Mouse (Mus musculus): ENCODE data around the gene Rnf225.

- TF ChIP-seq POLR2A (IDR thresholded peaks at IDR 0.05; ENCODE audit: control insufficient read depth, extremely low read depth, insufficient read depth, low read length, poor library complexity), result no peak
- no peak for TF ChIP-seq CTCF (IDR thresholded peaks at IDR 0.05; ENCODE audit: borderline replicate concordance, control insufficient read depth, extremely low read depth, insufficient read depth, low read length, poor library complexity)
These were observed 52.6 kb downstream of the Rnf225 start for GRCm38 (mm10) chr7:12979776-12980175.

Data from thymus, adult 2 months (tissue).